Mouse (Mus musculus) T-cell, adult 2 months (primary cell): ENCODE data around the gene Cmtm8.

Experiments
- DNase-seq: peaks from one replicate; pipeline ENCODE4 v3.0.0; 2022; ENCODE audit warnings: low spot score

Cmtm8 gene

GRCm38 (mm10) chr9:114844017-114844662 is at the start of gene Cmtm8:
Gene Cmtm8, minus strand, starts transcription at chr9:114844156.
- DNase-seq, result peak; percentile 8

DNA sequence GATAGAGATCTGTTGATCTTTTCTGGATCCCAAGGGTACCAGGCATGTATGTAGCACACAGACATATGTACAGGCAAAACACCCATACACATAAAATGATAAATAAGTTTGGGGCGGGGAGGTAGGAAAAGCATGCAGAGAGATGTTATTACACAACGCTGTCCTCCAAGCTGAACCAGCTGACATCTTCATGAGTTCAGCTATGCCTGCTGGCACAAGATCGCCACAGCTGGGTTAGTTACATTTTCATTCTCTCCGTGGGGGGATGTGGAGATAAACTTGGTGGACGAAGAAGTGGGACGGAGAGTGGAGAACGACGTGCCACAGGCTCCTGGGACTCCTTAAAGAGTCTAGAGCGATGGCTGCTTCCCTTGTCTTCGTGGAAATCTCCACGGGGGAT is 49.0 kb upstream of the Cmtm8 start:
- DNase-seq, result no peak

DNA sequence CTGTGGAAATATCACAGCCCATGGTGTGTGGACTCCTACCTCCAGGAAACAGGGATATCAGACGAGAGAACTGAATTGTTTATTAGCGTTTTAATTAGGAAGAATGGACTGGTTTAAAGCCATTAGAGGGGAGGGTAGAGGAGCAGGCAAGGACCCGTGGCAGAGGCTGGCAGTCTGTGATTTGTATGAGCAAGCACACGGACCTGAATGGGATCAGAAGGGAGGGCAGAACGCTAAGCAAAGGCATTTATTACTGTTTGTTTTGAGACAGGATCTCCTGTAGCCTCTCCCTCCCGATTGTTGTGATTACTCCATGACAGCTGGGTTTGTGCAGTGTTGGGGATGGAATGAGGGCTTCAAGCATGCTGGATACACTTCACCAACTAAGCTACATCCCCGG is 46.4 kb upstream of the Cmtm8 start:
- no peak for DNase-seq

- no peak for DNase-seq
Measured at GRCm38 (mm10) chr9:114888856-114889407, 45.0 kb upstream of the Cmtm8 start.

GRCm38 (mm10) chr9:114887699-114888098 is 43.7 kb upstream of the Cmtm8 start:
- DNase-seq, result no peak

DNA sequence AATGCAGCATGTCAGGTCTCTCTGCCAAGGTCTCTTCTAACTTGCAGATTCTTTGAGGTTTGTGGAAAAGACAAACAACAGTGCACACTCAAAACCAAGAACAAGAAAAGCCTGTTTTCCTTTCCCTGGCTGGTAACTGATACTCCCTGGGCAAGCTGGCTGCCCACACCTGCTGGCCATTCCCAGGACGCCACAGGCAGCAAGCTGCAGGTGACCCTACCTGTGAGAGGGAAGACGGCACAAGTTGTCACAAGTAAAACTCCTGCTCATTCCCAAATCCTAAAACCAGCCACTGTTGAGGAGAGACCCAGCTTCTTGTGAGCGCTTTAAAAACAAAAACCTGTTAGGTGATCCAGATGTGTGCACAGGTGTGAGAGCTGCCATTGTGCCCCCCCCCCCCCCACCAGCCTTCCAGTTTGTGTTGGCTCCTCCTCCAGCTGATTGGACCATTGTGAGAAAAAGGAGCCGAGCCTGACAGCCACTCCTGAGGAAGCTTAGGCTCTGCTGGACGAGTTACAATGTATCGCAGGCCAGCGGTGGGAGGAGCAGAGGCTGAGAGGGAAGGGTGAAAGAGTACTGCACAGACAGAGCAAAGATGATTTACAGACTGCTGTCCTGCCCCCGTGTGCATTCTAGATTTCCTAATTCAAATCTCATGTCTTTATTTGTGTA is 42.2 kb upstream of the Cmtm8 start:
- DNase-seq, result no peak

DNA sequence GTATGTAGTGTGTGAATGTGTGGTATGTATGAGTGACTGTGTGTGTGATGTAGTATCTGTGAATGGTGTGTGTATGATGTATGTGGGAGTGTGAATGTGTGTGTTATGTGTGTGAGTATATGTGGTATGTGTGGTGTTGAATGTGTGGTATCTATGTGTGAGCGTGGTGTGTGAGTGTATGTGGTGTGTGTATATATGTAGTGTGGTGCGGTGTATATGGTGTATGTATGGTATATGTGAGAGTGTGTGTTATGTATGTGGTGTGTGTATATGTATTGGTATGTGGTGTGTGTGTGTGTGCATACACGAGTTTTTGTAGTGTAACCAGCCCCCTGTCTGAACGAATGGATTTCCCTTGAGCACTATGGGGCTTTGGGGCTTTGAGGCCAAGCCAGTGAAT is 41.6 kb upstream of the Cmtm8 start:
- no peak for DNase-seq

- no peak for DNase-seq
Measured at GRCm38 (mm10) chr9:114881977-114882376, 38.0 kb upstream of the Cmtm8 start.

- no peak for DNase-seq
Measured at GRCm38 (mm10) chr9:114855327-114855726, 11.4 kb upstream of the Cmtm8 start.

GRCm38 (mm10) chr9:114854686-114855085 is 10.7 kb upstream of the Cmtm8 start:
- no peak for DNase-seq

DNA sequence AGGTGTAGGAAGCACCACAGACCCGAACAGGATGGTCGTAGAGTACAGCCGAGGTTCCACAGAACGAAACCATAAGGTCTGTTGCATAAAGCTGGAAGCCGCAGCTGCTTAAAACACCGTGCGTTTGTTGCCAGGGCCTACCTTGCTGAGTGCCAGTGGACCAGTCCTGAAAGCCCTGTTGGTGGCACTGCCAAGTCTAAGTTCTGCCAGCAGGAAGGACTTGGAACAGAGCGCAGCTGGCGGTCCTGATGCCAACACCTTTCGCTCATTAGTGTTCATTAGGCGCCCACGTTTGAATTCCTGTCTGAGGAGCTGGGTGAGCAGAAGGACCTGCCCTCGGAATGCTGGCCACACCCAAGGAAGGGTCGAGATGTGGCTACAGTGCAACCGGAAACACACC is 9.4 kb upstream of the Cmtm8 start:
- no peak for DNase-seq

DNA sequence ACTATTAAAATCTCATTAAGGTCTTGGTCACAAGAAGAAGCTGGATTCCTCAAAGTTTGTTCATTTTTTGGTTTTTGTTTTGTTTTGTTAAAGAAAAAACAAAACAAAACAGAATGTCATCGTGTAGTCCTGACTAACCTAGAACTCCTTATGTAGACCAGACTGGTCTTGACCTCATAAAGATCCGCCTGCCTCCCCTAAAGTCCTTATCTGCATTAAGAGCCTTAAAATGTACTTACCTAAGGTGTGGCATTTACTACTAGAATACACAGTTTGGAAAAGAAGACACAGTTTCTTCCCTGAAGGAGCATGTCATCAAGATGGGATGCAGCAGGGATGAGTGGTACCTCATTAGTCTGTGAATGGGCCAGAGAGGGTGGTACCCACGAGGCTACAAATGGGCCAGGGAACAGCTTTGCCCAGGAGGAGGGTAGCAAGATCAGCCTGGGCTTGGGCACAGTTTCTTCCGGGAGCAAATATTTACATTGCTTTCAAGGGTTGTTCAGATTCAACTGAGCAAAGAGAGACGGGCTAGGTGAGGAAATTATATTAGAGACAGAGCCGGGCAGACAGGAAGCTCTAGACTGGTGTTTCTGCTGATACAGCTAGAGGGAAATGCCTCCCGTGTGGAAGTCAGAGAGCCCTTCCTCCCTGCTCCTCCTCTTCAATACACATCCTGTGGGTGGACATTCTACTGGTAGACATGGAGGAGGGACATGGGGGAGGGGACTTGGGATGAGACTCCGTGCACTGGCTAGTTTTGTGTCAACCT is 7.6 kb upstream of the Cmtm8 start:
- no peak for DNase-seq

- DNase-seq, result peak; percentile 12
Measured at GRCm38 (mm10) chr9:114843634-114844016, 331 bp downstream of the Cmtm8 start.

GRCm38 (mm10) chr9:114842886-114843285 is 1.1 kb downstream of the Cmtm8 start:
- no peak for DNase-seq

DNA sequence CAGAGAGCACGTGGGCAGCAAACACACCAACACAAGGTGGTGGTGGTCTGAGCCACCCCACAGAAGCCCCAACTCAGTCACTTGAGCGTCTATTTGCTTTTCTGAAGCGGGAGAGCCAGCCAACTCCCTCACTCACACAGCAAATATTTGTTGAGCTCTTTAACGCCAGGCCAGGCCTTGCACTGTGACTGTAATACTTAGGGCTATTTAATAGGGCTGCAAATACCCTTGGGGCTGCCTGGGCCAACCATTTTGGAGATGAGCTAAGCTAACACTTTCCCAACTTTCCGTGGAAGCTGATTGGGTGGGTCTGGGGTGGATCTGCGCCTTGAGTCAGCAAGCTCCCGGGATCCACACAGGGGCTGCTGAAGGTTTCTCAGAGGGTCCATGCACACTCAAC is 1.7 kb downstream of the Cmtm8 start:
- DNase-seq, result no peak

GRCm38 (mm10) chr9:114838870-114839269 is 5.1 kb downstream of the Cmtm8 start:
- no peak for DNase-seq

GRCm38 (mm10) chr9:114831527-114831926 is 12.4 kb downstream of the Cmtm8 start:
- DNase-seq, result no peak

GRCm38 (mm10) chr9:114830351-114830750 is 13.6 kb downstream of the Cmtm8 start:
- DNase-seq, result no peak

GRCm38 (mm10) chr9:114829669-114830068 is 14.3 kb downstream of the Cmtm8 start:
- DNase-seq, result no peak

DNA sequence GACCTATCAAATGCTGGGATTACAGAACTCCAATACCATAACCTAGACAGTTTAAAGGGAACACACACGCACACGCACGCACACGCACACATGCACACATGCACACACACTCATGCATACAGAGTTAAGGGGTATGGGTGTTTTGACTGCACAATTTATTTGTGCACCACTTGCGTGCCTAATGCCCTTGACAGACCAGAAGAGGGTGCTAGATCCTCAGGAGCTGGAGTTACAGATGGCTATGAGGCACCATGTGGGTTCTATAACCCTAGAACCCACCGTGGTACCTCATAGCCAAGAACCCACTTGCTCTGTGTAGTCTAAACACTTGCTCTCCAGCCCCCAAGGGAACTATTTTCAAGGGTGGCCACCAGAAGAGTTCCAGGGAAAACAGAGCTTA is 15.6 kb downstream of the Cmtm8 start:
- no peak for DNase-seq

DNA sequence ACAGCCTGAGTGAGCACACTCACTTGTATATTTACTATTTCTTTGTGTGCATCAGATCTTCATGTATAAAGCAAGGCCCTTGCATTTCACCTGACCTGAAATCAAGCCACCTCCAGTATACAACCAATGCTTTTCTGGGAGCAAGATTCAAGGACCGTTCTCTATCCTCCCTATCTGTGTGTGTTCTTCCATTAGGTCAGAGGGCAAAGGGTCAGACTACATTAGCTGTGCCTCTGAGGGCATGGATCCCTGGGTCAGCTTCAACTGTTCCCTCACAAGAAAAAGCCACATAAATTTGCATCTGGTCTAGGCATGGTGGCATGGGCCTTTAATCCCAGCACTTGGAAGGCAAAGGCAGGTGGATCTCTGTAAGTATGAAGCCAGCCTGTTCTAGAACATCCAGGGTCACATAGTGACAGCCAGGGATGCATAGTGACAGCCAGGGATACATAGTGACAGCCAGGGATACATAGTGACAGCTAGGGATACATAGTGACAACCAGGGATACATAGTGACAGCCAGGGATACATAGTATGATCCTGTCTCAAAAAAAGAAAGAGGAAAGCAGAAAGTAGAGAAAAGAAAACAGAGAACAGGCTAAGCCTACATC is 16.6 kb downstream of the Cmtm8 start:
- no peak for DNase-seq

DNA sequence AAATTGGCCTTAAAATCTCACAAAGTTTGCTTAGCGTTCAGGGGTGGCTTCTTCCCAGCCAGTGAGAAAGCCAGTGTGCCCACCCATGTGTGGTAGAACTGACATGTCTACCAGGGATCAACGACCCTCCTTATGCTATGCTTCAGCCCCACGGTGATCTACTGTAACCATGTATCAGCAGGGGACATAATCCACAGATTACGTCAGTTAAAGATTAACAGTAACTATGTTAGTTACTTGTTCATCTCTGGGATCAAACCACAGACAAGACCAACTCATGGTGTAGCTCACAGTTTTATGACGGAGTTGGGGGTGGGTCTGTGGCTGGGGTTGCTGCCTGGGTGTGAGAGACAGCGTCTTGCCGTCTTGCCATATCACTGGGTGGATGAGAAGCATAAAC is 19.8 kb downstream of the Cmtm8 start:
- no peak for DNase-seq
